Mouse (Mus musculus) ES-E14 (cell line): ENCODE measurements at regions not wholly inside any gene's neighbourhood (a gene's known extent, or its start where the extent isn't known, plus 50 kb on each side); places are given as distances from the start of the nearest gene placed in this dataset.

ENCODE experiments used
- DNase-seq: peaks from one replicate; pipeline ENCODE4 v3.0.0-alpha.2; 2013; ENCODE audit warnings: low read depth, low spot score
- H3K27ac ChIP-seq: 2 replicates; pipeline ENCODE4 v1.5.1; 2012; ENCODE audit warnings: low read depth, mild to moderate bottlenecking, low read length, moderate library complexity, mixed read lengths; ENCODE audit not compliant: poor library complexity, insufficient read depth, severe bottlenecking
- H3K36me3 ChIP-seq: 2 replicates; pipeline ENCODE4 v1.6.1; 2012; ENCODE audit warnings: mild to moderate bottlenecking, low read length, moderate library complexity, mixed read lengths; ENCODE audit not compliant: control insufficient read depth, poor library complexity, insufficient read depth, severe bottlenecking
- H3K4me1 ChIP-seq, 2 experiments: fragments of 150-350 bp in 1 of 2; sonication (generic) in 1 of 2; 2 replicates each; pipeline ENCODE4 v1.6.1; 2012; ENCODE audit warnings: low read length in 2 of 2, mild to moderate bottlenecking in 1 of 2, mixed read lengths in 1 of 2; ENCODE audit not compliant: control insufficient read depth in 2 of 2, insufficient read depth in 2 of 2, poor library complexity in 1 of 2
- H3K4me3 ChIP-seq, 2 experiments: fragments of 150-350 bp in 1 of 2; sonication (generic) in 1 of 2; 2 replicates each; pipeline ENCODE4 v1.5.1; 2012; ENCODE audit warnings: low read length in 2 of 2, low read depth in 1 of 2, mild to moderate bottlenecking in 1 of 2, mixed read lengths in 1 of 2; ENCODE audit not compliant: insufficient read depth in 1 of 2, poor library complexity in 1 of 2, severe bottlenecking in 1 of 2
- H3K9ac ChIP-seq: 2 replicates; pipeline ENCODE4 v1.6.1; 2012; ENCODE audit warnings: low read depth, mild to moderate bottlenecking, low read length, mixed read lengths; ENCODE audit not compliant: poor library complexity, insufficient read depth, severe bottlenecking
- H3K9me3 ChIP-seq: fragments of 150-350 bp; sonication (generic); 2 replicates; pipeline ENCODE4 v1.6.1; 2012; ENCODE audit warnings: low read depth, mild to moderate bottlenecking, low read length; ENCODE audit not compliant: control insufficient read depth, insufficient read depth
- CHD2 ChIP-seq: IDR thresholded peaks from 2 replicates; pipeline ENCODE4 v1.6.1; 2014; ENCODE audit warnings: mild to moderate bottlenecking, low read depth, low read length, inconsistent platforms
- HCFC1 ChIP-seq: IDR thresholded peaks from 2 replicates; pipeline ENCODE4 v1.6.1; 2012; ENCODE audit warnings: low read length, inconsistent platforms, borderline replicate concordance; ENCODE audit not compliant: insufficient read depth
- MAFK ChIP-seq: IDR thresholded peaks from 2 replicates; pipeline ENCODE4 v1.6.1; 2014; ENCODE audit warnings: mild to moderate bottlenecking, low read depth, low read length, inconsistent platforms; ENCODE audit not compliant: insufficient read depth
- ZC3H11A ChIP-seq: IDR thresholded peaks from 2 replicates; pipeline ENCODE4 v1.6.1; 2012; ENCODE audit warnings: low read depth, mild to moderate bottlenecking, inconsistent platforms, low read length, borderline replicate concordance
- ZNF384 ChIP-seq: IDR thresholded peaks from 2 replicates; pipeline ENCODE4 v1.6.1; 2012; ENCODE audit warnings: low read depth, low read length, inconsistent platforms
- in situ Hi-C, 2 experiments: fragments of 600-800 bp; cut with MboI; formaldehyde crosslinking; loops; one replicate each; pipeline ENCODE4 v1.15.1; 2025; ENCODE audit warnings: low sequenced_read_pairs in 2 of 2, inconsistent platforms in 1 of 2; ENCODE audit not compliant: unreplicated experiment in 2 of 2

GRCm38 (mm10) chr13:63726035-63726434, 89.0 kb upstream of the Ercc6l2 start:
- no peak for TF ChIP-seq CHD2
- no peak for TF ChIP-seq MAFK
- no peak for TF ChIP-seq ZNF384
- TF ChIP-seq HCFC1 = no peak
- TF ChIP-seq ZC3H11A = no peak
- Histone ChIP-seq H3K36me3 (no peaks in the 10 kb centered on the region), H3K27ac (no peak overlapping the region), H3K9ac (no peak overlapping the region), H3K4me3 (no peak overlapping the region), H3K4me1 (peaks cover 11 to 15% of the 10 kb centered on the region in 2 experiments; a peak in 3 of 4 replicates), H3K9me3 (no peaks in the 10 kb centered on the region)
- no peak for DNase-seq
- in situ Hi-C loops = no loop called here

- TF ChIP-seq ZC3H11A = no peak
- no peak for TF ChIP-seq CHD2
- no peak for TF ChIP-seq HCFC1
- no peak for TF ChIP-seq ZNF384
- TF ChIP-seq MAFK = no peak
- in situ Hi-C loops = no loop called here
- Histone ChIP-seq H3K9me3 (no peaks in the 10 kb centered on the region), H3K36me3 (no peaks in the 10 kb centered on the region), H3K4me1 (peaks cover 11 to 12% of the 10 kb centered on the region in 2 experiments; a peak in 3 of 4 replicates), H3K27ac (no peak overlapping the region), H3K9ac (no peak overlapping the region), H3K4me3 (no peak overlapping the region)
- no peak for DNase-seq
Measured at GRCm38 (mm10) chr13:63726509-63726908, 88.5 kb upstream of the Ercc6l2 start.

GRCm38 (mm10) chr13:63735739-63736138, 79.3 kb upstream of the Ercc6l2 start:
- in situ Hi-C loops = no loop called here

GRCm38 (mm10) chr13:63741879-63742278, 73.2 kb upstream of the Ercc6l2 start:
- in situ Hi-C loops = no loop called here
- no peaks in the 10 kb centered on the region for H3K9me3 ChIP-seq
- DNase-seq = no peak

More at GRCm38 (mm10) chr13:63735739-63736138, 79.3 kb upstream of the Ercc6l2 start:
- H3K4me1 ChIP-seq = no peaks in the 10 kb centered on the region
- TF ChIP-seq ZC3H11A = no peak
- no peak for TF ChIP-seq MAFK
- no peak for TF ChIP-seq CHD2
- TF ChIP-seq HCFC1 = no peak
- TF ChIP-seq ZNF384 = no peak
- H3K9me3 ChIP-seq = no peaks in the 10 kb centered on the region
- DNase-seq = no peak
- no peak overlapping the region for H3K27ac ChIP-seq
- H3K9ac ChIP-seq = no peak overlapping the region
- H3K4me3 ChIP-seq = no peak overlapping the region
- H3K36me3 ChIP-seq = no peaks in the 10 kb centered on the region

GRCm38 (mm10) chr13:63748788-63749187, 66.3 kb upstream of the Ercc6l2 start:
- H3K4me3 ChIP-seq = no peak overlapping the region
- no peaks in the 10 kb centered on the region for H3K4me1 ChIP-seq
- no peak overlapping the region for H3K27ac ChIP-seq
- TF ChIP-seq ZNF384 (no peak), MAFK (no peak), ZC3H11A (no peak), HCFC1 (no peak), CHD2 (no peak)
- DNase-seq = no peak
- no peaks in the 10 kb centered on the region for H3K36me3 ChIP-seq
- H3K9ac ChIP-seq = no peak overlapping the region
- in situ Hi-C loops = no loop called here
- H3K9me3 ChIP-seq = no peaks in the 10 kb centered on the region

More at GRCm38 (mm10) chr13:63741879-63742278, 73.2 kb upstream of the Ercc6l2 start:
- H3K27ac ChIP-seq = no peak overlapping the region
- TF ChIP-seq HCFC1 (no peak), ZNF384 (no peak), MAFK (no peak), CHD2 (no peak), ZC3H11A (no peak)
- H3K9ac ChIP-seq = no peak overlapping the region
- H3K4me3 ChIP-seq = no peak overlapping the region
- H3K4me1 ChIP-seq = no peaks in the 10 kb centered on the region
- no peaks in the 10 kb centered on the region for H3K36me3 ChIP-seq
